Mouse (Mus musculus): ENCODE data around the gene Hils1.

GRCm38 (mm10) chr11:94938296-94938695 lies 29.1 kb upstream of the Hils1 start:
- no peak for TF ChIP-seq CTCF (IDR thresholded peaks at IDR 0.05; ENCODE audit: low read depth, low read length)
- TF ChIP-seq GATA2 (IDR thresholded peaks at IDR 0.05; ENCODE audit: borderline replicate concordance, low read depth, low read length), result no peak
- no peak for TF ChIP-seq GATA1 (IDR thresholded peaks at IDR 0.05; ENCODE audit: borderline replicate concordance, low read length)
